Mouse (Mus musculus) 3T3-L1 (cell line): ENCODE data around the gene Haao.

ENCODE experiments used
- DNase-seq: peaks from one replicate; pipeline ENCODE4 v3.0.0-alpha.2; 2015; ENCODE audit warnings: low read depth, low spot score

Gene Haao

GRCm38 (mm10) chr17:83792388-83792787, 55.4 kb downstream of the Haao start:
- no peak for DNase-seq

- no peak for DNase-seq
These were observed 57.6 kb downstream of the Haao start for GRCm38 (mm10) chr17:83790158-83790557.

- DNase-seq, result no peak
These were observed 61.3 kb downstream of the Haao start for GRCm38 (mm10) chr17:83786418-83786817.

- DNase-seq, result peak; percentile 67
These were observed 65.0 kb downstream of the Haao start for GRCm38 (mm10) chr17:83782740-83783139.
